Mouse (Mus musculus): ENCODE measurements around the gene Slc25a24. TPM values are rescaled to one million over a fixed set of nuclear protein-coding genes. Genes with fewer than 3 reads are reported as not detected.

Slc25a24 gene
- 10 to 100 TPM; 49.5 to 86.5 TPM for total RNA-seq (2021)
- 23.1 and 24.9 TPM in 2 replicates for polyA plus RNA-seq (2012; rRNA removed)
- long read RNA-seq, transcript Slc25a24-201 (10 exons, 3,431 nt): major isoform, 13 of 18 reads
- long read RNA-seq, partial matches to known transcripts: 4 of 18 reads
- long read RNA-seq, other reads (novel, unspliced or antisense): 1 of 18 reads

DNA sequence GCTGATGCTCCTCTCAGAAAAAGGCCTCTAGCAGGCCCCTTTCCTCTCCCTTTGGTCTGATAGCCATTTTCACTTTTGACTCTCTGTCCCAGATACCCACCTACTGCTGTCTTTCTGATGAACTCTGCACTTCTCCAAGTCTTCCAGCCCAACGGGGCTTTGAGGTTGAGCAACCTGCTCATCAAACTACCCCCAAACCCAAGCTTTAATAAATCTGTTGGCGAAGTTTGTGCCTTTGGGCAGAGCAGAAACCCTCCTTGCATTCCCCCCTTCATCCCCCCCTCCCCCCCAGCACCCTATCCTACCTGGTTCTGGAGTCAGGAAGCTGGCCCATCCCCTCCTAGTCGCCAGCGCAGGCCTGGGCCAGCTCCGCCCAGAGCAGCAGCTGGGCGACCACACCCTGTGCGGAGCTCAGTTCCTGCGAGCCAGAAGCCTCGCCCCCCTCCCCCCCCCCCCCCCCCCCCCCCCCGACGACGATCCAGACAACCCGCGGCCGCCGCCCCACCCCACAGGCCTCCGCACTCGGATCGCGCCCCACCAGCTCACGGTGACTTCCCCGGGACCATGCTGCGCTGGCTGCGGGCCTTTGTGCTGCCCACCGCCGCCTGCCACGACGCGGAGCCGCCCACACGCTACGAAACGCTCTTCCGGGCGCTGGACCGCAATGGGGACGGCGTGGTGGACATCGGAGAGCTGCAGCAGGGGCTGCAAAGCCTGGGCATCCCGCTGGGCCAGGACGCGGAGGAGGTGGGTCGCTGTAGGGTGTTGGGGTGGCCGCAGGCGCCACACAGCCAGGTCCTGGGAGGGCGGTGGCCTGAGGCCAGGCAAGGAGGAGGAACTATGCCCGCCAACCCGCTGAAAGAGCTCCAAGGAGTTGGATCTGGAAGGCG lies at the start of gene Slc25a24:
Gene Slc25a24, plus strand, starts transcription at position 509 of the 890 bp plus-strand sequence.
- DNase-seq: peak; percentile 80

- no peak for DNase-seq
Observed at GRCm38 (mm10) chr3:109080169-109080568, 42.8 kb upstream of the Slc25a24 start, which contains the start of gene Slc25a54. Gene Slc25a54 (plus strand): TSS chr3:109080469.

DNA sequence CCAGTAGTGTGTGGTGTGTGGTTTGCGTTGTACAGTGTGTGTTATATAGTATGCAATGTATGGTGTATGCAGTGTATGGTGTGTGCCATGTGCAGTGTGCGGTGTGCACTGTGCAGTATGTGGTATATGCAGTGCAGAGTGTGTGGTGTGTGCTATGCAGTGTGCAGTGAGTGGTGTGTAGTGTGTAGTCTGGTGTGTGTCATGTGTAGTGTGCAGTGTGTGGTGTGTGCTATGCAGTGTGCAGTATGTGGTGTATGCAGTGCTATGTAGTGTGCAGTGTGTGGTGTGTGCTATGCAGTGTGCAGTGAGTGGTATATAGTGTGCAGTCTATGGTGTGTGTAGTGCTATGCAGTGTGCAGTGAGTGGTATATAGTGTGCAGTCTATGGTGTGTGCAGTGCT lies 38.5 kb upstream of the Slc25a24 start:
- no peak for DNase-seq

- no peak for DNase-seq
Observed at GRCm38 (mm10) chr3:109088460-109088859, 34.5 kb upstream of the Slc25a24 start.

DNA sequence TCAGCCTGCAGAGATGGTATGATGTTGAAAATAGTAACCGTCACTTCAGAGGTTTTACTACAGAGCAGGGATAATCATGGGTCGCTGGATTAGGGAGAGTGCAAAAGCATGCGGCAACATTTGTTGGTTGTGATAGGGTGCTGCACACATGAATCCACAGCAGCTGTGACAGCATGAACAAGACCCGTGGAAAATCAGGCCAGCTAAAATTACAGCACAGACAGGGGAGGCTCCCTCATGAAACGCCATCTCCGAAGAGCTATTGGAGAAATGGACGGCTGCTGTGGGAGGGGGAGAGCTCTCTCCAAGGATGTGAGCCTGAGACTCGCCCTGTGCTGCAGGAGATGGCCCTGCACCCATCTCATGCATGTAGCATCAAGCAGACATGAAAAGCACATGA lies 18.2 kb upstream of the Slc25a24 start:
- DNase-seq: no peak

DNA sequence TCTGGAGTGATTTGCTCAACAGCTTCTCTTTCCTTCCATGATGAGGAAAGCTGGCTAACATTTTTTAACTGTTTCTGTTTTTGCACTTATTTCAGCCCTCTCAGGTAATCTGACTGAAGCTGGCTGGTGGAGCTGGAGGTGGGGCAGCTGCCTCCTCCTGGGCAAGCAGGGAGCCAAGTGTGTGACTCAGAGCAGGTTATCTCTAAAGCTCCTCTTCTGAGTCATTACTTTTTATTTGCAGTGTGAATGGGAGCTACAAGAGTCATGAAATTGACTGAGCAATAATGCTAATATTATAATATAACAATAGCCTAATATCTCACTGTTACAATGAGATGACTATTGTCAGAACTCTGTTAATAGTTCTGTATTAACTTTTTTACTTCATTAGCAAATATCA lies 5.8 kb upstream of the Slc25a24 start:
- DNase-seq: peak; percentile 47

DNA sequence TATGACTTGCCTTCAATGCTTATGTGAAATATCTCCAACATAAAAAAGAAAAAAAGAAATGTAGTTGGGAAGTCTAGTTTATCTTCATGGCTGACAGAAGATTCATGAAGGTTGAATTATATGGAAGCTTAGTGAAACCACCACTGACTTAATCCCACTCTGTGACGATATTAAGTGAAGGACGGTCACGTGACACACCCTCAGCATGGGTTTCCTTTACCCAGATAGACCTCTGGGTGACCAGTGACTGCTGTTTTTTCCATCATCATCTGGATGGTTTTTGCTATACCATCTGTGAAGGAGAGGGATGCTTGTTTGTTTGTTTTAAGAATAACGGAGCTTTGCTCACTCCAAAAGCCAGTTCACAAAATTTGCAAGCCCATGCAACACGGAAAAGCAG lies 3.4 kb upstream of the Slc25a24 start:
- no peak for DNase-seq

GRCm38 (mm10) chr3:109119973-109120372 lies 3.0 kb upstream of the Slc25a24 start:
- no peak for DNase-seq

GRCm38 (mm10) chr3:109123531-109123981 lies 607 bp downstream of the Slc25a24 start:
- DNase-seq: peak; percentile 88

DNA sequence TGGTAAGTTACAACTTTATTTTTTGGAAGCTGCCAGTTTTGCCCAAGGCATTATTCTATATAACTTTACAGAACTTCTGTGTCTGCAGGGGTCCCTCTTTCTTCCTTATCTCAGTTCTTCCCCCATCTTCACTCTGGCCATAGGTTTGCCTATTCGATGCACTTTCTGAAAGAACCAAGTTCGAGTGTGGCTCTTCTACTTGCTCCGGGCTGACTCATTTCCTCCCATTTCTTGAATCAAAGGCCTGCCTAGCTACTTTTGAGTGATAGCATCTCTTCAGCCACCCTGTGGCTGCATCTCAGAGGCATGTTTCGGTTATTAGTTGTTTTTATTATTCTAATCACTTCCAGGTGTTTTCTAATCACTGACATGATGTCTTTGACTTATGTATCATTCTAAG lies 1.1 kb downstream of the Slc25a24 start:
- peak; percentile 30 for DNase-seq

DNA sequence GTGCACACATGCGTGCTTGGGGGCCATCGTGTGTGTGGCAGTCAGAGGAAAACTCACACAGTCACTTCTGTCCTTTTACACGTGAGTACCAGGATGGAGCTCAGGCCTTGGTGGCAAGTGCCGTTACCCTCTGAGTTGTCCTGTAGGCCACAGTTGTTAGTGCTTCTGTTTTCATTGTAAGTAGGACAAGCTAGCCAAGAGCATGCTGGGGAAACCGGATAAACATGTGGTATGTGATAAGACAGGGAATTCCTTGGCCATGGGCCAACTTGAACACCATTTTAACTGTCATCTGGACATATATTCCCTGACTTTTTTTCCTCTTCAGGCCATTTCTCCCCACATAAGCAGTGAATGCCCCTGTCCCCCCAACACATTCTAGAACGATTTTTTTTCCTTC lies 2.6 kb downstream of the Slc25a24 start:
- DNase-seq: no peak

DNA sequence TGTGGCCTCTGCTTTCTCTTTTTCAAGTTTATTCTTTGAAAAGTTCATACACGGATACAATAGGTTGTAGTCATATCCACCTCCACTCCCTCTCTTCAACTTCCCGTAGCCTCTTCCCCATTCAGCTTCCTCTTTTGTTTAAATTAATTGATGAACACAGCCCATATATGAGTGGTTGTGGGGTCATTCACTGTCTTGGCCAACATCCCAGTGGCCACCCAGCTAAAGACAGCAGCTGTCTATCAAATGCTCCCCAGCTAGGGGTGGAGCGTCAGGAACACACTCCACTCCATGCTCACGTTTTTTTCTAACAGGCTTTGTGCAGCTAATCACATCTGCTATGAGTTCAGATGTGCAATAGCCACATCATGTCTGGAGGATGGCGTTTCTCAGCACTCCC lies 6.8 kb downstream of the Slc25a24 start:
- DNase-seq: no peak

- no peak for DNase-seq
Observed at GRCm38 (mm10) chr3:109132966-109133365, 10.0 kb downstream of the Slc25a24 start.

- DNase-seq: no peak
Observed at GRCm38 (mm10) chr3:109134036-109134435, 11.1 kb downstream of the Slc25a24 start.

- DNase-seq: no peak
Observed at GRCm38 (mm10) chr3:109135352-109135751, 12.4 kb downstream of the Slc25a24 start.

DNA sequence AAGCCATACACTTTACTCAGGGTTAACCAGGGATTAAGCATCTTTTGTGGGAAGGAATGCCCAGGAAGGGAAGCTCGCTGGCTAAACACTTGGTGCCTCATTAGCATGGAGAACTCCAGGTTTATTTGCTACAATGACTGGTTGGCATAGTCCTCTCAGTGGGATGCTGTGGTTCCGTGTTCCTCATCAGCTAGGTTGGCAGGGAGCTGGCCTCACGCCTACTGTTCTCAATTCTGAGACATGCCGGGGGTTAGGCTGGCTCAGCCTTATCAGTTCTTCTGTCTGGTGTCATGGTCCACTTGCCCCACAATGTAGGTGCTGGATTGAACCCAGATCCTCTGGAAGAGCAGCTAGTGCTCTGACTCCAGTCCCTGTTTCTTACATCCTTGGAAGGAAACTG lies 29.6 kb downstream of the Slc25a24 start:
- no peak for DNase-seq

- no peak for DNase-seq
Observed at GRCm38 (mm10) chr3:109153410-109153809, 30.5 kb downstream of the Slc25a24 start.

- no peak for DNase-seq
Observed at GRCm38 (mm10) chr3:109155926-109156669, 33.1 kb downstream of the Slc25a24 start.

DNA sequence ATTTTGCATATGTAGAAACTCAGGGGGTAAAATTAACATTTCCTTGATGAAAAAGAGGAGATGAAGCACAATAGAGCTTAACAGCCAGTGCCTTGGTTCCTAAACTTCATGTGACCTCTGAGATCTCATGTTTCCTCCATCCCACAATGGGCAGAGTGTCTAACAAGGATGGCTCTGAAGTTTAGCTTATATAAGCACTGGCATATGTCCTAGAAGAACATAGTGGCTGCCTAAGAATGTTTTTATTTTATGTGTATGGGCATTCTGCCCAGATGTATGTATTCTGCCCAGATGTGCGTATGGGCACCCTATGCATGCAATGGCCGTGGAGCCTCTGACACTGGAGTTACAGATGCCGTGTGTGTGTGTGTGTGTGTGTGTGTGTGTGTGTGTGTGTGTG lies 34.5 kb downstream of the Slc25a24 start:
- DNase-seq: no peak

- no peak for DNase-seq
Observed at GRCm38 (mm10) chr3:109164088-109164487, 41.1 kb downstream of the Slc25a24 start.

DNA sequence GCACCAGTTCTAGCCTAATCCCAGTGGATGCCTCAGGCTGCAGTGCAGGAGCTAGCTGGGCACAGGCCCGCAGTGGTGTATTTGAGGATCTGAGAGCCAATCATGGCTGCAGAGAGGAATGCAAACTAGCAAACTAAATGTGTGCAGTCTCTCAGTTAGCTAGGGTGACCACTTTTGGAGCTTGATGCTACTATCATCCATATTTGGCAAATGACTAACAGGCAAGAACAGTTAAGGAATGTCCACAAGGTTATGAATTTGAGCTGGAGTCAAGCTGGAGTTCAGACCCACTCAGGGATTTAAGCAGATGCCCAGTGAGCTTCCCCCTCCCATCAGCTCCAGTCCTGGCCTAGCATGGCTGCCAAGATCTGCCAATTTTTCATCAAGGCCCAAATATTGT lies 41.7 kb downstream of the Slc25a24 start:
- DNase-seq: no peak

DNA sequence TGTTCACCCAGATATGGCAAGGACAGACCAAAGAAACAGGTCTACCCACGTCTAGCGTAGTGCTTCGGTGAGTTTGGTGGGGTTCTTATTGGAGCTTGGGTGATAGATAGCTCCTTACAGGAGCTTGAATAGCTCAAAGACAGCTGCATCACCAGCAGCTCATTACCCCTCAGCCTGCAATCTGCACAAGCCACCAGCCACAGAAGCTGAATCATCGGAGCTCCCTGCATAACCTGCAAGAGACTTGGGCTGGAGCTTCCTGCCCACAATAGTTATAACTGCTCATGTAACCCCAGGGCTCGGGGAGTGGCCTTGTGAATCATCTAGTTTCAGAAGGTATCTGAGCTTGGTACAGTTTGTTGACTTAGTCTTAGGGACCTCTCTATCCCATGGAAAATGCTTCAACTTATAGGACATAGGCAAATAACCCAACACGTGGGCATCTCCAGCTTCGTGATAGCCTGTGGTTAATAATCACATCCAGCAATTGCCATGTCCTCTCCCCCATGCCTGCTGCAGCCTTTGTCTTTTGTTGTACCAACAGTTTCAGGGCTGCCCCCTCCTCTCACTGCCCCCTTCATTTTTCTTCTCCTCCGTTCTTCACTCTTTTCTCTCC lies 42.4 kb downstream of the Slc25a24 start:
- peak; percentile 47 for DNase-seq

Data from adrenal gland, adult 2 months (tissue).